ENCODE assay signal across 8 mouse cellular contexts in the genomic region with DNA sequence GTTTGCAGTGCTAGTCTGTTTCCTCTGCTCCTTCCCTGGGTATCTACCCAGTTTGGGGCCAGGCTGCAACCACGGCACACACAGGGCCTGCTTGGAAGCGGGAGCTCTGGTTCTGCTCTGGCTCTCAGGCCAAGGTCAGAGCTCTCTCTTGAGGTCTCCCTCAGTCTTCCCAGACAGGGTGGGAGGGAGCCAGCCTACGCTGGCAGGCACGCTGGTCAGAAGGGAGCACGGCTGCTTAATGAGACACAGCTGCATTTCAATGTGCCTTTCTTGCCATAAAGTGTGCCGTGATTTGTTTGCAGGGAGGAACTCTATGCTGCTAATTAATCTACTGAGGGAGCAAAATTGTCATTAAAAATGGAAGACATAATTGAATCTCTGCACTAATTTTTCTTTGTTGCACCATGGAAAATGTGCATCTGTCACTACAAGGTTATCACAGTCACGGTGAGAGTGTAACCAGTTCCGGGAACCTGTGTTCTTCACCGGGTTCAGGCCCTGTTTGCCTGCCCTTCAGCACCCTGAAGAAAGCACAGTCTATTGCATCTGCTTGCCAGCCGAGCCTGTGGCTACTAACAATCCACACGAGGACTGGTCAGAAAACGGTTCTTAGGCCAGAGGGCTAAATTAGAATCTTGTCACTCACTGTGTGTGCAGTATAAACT. TPM values are rescaled to one million over a fixed set of nuclear protein-coding genes. Genes with fewer than 3 reads are reported as not detected.
A peak's percentile ranks its signal among the peaks of the same experiment; 100 is the strongest.
DNase-seq lines count a peak whose midpoint lies in the region; ATAC-seq and TF ChIP-seq lines count a peak whose summit lies in the region.

No protein-coding gene starts in this region.

- TF ChIP-seq POLR2A in cerebellum, adult 2 months (IDR thresholded peaks at IDR 0.05; ENCODE audit: borderline replicate concordance, insufficient read depth, low read length), result no peak

- no peak overlapping the region for H3K4me2 ChIP-seq in embryonic facial prominence, embryonic 12.5 days (replicated peaks)
- no peak overlapping the region for H3K4me2 ChIP-seq in heart, embryonic 11.5 days
- H3K4me2 ChIP-seq in kidney, postnatal 0 days (ENCODE audit: low read length), result no peak overlapping the region
- H3K4me2 ChIP-seq in lung, postnatal 0 days (replicated peaks; ENCODE audit: low read depth, low read length), result no peak overlapping the region

- TF ChIP-seq CTCF in cerebellum, adult 2 months (IDR thresholded peaks at IDR 0.05; ENCODE audit: borderline replicate concordance, insufficient read depth, low read depth, low read length), result no peak
- TF ChIP-seq CTCF in kidney, postnatal 0 days (IDR thresholded peaks at IDR 0.05; ENCODE audit: low read depth), result no peak
- no peak for TF ChIP-seq CTCF in lung, postnatal 0 days (IDR thresholded peaks at IDR 0.05)

- WGBS in cerebellum, adult 2 months, result 82% methylated on average over 12 of the region's 12 CpGs
- 27% methylated on average over 12 of the region's 12 CpGs for WGBS in embryonic facial prominence, embryonic 12.5 days
- 58% methylated on average over 12 of the region's 12 CpGs for WGBS in heart, embryonic 11.5 days (ENCODE audit: insufficient replicate concordance)
- WGBS in kidney, postnatal 0 days, result 43% methylated on average over 12 of the region's 12 CpGs
- WGBS in lung, postnatal 0 days, result 56% methylated on average over 12 of the region's 12 CpGs

- no peaks in the 10 kb centered on the region for H3K27me3 ChIP-seq in cerebellum, adult 2 months (ENCODE audit: control insufficient read depth, insufficient read depth, low read length)
- no peaks in the 10 kb centered on the region for H3K27me3 ChIP-seq in embryonic facial prominence, embryonic 12.5 days
- H3K27me3 ChIP-seq in heart, embryonic 11.5 days (ENCODE audit: control insufficient read depth, insufficient read depth, low read length), result no peaks in the 10 kb centered on the region
- H3K27me3 ChIP-seq in kidney, postnatal 0 days (ENCODE audit: insufficient read depth, low read length), result no peaks in the 10 kb centered on the region
- H3K27me3 ChIP-seq in lung, postnatal 0 days (replicated peaks; ENCODE audit: insufficient read depth, low read length), result no peaks in the 10 kb centered on the region

- H3K9ac ChIP-seq in embryonic facial prominence, embryonic 12.5 days, result no peak overlapping the region
- no peak overlapping the region for H3K9ac ChIP-seq in heart, embryonic 11.5 days (ENCODE audit: low read depth, low read length)
- 0 out of 2 replicates have a peak overlapping the region, but pooled peaks have one; percentile 18 for H3K9ac ChIP-seq in kidney, postnatal 0 days (ENCODE audit: low read depth, low read length)
- no peak overlapping the region for H3K9ac ChIP-seq in lung, postnatal 0 days (replicated peaks; ENCODE audit: low read depth)

- DNase-seq in cerebellum, postnatal 25 days, result peak; percentile 27 to 32
- no peak for DNase-seq in cerebellum, adult 2 months
- peak; percentile 47 for DNase-seq in kidney, postnatal 0 days (ENCODE audit: low spot score)
- DNase-seq in lung, postnatal 0 days (ENCODE audit: low spot score), result peak; percentile 27
- DNase-seq in telencephalon, adult 2 months (ENCODE audit: low read depth, low spot score), result peak; percentile 17
- no peak for DNase-seq in urinary bladder, postnatal 25 days (ENCODE audit: low spot score)

- H3K4me1 ChIP-seq in cerebellum, adult 2 months (ENCODE audit: control insufficient read depth, insufficient read depth, low read length), result peaks cover 24% of the 10 kb centered on the region
- peaks cover 17% of the 10 kb centered on the region for H3K4me1 ChIP-seq in embryonic facial prominence, embryonic 12.5 days
- H3K4me1 ChIP-seq in heart, embryonic 11.5 days (ENCODE audit: control insufficient read depth, insufficient read depth, low read length), result peaks cover 29% of the 10 kb centered on the region
- peaks cover 3% of the 10 kb centered on the region; the same call in 1 of the 2 replicates for H3K4me1 ChIP-seq in kidney, postnatal 0 days (replicated peaks; ENCODE audit: insufficient read depth, low read length)
- H3K4me1 ChIP-seq in lung, postnatal 0 days (ENCODE audit: insufficient read depth, low read depth, low read length), result no peaks in the 10 kb centered on the region

- no peak overlapping the region for H3K4me3 ChIP-seq in cerebellum, adult 2 months (replicated peaks; ENCODE audit: insufficient read depth, low read depth, low read length)
- H3K4me3 ChIP-seq in embryonic facial prominence, embryonic 12.5 days, result no peak overlapping the region
- no peak overlapping the region for H3K4me3 ChIP-seq in heart, embryonic 11.5 days (ENCODE audit: low read depth, low read length)
- no peak overlapping the region for H3K4me3 ChIP-seq in kidney, postnatal 0 days (replicated peaks; ENCODE audit: low read depth, low read length)
- H3K4me3 ChIP-seq in lung, postnatal 0 days (ENCODE audit: low read depth, low read length), result no peak overlapping the region

- peaks cover 41% of the 10 kb centered on the region for H3K36me3 ChIP-seq in embryonic facial prominence, embryonic 12.5 days
- peaks cover 5% of the 10 kb centered on the region for H3K36me3 ChIP-seq in heart, embryonic 11.5 days (ENCODE audit: control insufficient read depth, insufficient read depth, low read length)
- H3K36me3 ChIP-seq in kidney, postnatal 0 days (ENCODE audit: insufficient read depth, low read length), result peaks cover 31% of the 10 kb centered on the region; the same call in 1 of the 2 replicates
- H3K36me3 ChIP-seq in lung, postnatal 0 days (ENCODE audit: insufficient read depth, low read length), result no peaks in the 10 kb centered on the region; the same call in 1 of the 2 replicates

- no peaks in the 10 kb centered on the region for H3K9me3 ChIP-seq in embryonic facial prominence, embryonic 12.5 days
- no peaks in the 10 kb centered on the region for H3K9me3 ChIP-seq in heart, embryonic 11.5 days (replicated peaks; ENCODE audit: control insufficient read depth, low read length)
- no peaks in the 10 kb centered on the region for H3K9me3 ChIP-seq in kidney, postnatal 0 days (replicated peaks; ENCODE audit: low read length)
- H3K9me3 ChIP-seq in lung, postnatal 0 days (ENCODE audit: low read length), result no peaks in the 10 kb centered on the region

- no peak overlapping the region for H3K27ac ChIP-seq in cerebellum, adult 2 months (ENCODE audit: insufficient read depth, low read length)
- H3K27ac ChIP-seq in embryonic facial prominence, embryonic 12.5 days, result peak overlapping the region; percentile 65
- H3K27ac ChIP-seq in heart, embryonic 11.5 days (ENCODE audit: low read depth, low read length), result peak overlapping the region; percentile 22; the same call in 1 of the 2 replicates
- H3K27ac ChIP-seq in kidney, postnatal 0 days, result peak overlapping the region; percentile 43; the same call in 1 of the 2 replicates
- no peak overlapping the region for H3K27ac ChIP-seq in lung, postnatal 0 days (ENCODE audit: low read length)

- no peak for TF ChIP-seq EP300 in lung, postnatal 0 days (IDR thresholded peaks at IDR 0.05)

- 0 out of 2 replicates have a peak, but pooled peaks have one; percentile 39 for ATAC-seq in embryonic facial prominence, embryonic 12.5 days (ENCODE audit: insufficient number of reproducible peaks, insufficient read depth, low FRiP score, low TSS enrichment)
- no peak for ATAC-seq in heart, embryonic 11.5 days (replicated peaks; ENCODE audit: insufficient number of reproducible peaks, low FRiP score, low TSS enrichment)
- no peak; the same call in 1 of the 2 replicates for ATAC-seq in kidney, postnatal 0 days (replicated peaks; ENCODE audit: low FRiP score, low read depth)
- ATAC-seq in lung, postnatal 0 days, result peak; percentile 20; the same call in 1 of the 2 replicates

RNA-seq across cellular contexts. Expression of gene Bcar1, which starts 26.3 kb away (rescaled TPM):
- 129 and 146 TPM in 2 replicates for polyA plus RNA-seq in cerebellum, adult 2 months (2012; rRNA removed)
- polyA plus RNA-seq in embryonic facial prominence, embryonic 12.5 days (2016; fragmentation: Nextera tagmentation; extraction: Ambion mirVana), result 40.0 and 41.1 TPM in 2 replicates
- 46.6 and 53.8 TPM in 2 replicates for polyA plus RNA-seq in heart, embryonic 11.5 days (2014; fragmentation: Nextera tagmentation; extraction: Ambion mirVana)
- 48.7 and 49.1 TPM in 2 replicates for polyA plus RNA-seq in kidney, postnatal 0 days (2015; fragmentation: Nextera tagmentation; extraction: Ambion mirVana)
- 29.3 and 34.2 TPM in 2 replicates for polyA plus RNA-seq in lung, postnatal 0 days (2015; fragmentation: Nextera tagmentation; extraction: Ambion mirVana)

Comparison
In these comparisons a context has a peak if more than half of its experiments do, and no peak if none do; other contexts are left out.
1. DNase-seq: peak in cerebellum, postnatal 25 days (2 of 2), kidney, postnatal 0 days (single experiment), lung, postnatal 0 days (single experiment) and telencephalon, adult 2 months (single experiment); none in cerebellum, adult 2 months (0 of 2) and urinary bladder, postnatal 25 days (single experiment).
2. H3K27ac ChIP-seq: peak in embryonic facial prominence, embryonic 12.5 days (single experiment), heart, embryonic 11.5 days (single experiment) and kidney, postnatal 0 days (single experiment); none in cerebellum, adult 2 months (single experiment) and lung, postnatal 0 days (single experiment).
3. ATAC-seq: peak in embryonic facial prominence, embryonic 12.5 days (single experiment) and lung, postnatal 0 days (single experiment); none in heart, embryonic 11.5 days (single experiment) and kidney, postnatal 0 days (single experiment).